Mouse (Mus musculus): Measurements from ENCODE around the gene Fam102b.

DNA sequence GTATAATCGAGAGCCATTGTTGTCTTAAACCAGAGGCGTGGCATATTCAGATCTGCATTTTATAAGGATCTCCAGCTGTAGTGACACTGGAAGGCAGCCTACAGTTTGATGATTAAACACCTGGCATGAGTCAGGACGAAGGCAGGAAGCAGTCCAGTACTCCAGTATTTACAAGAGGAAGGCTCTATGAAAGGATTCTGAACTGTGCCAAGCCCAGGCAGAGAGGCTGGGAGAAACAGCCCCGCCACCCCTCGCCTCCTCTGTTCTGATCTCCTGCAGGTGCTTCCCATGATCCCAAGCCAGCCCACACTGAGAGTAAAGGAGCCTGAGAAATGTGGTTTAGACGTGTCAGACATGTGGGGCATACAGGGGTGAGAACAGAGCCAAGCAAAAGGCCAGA is 3.4 kb upstream of the Fam102b start:
- no peak for TF ChIP-seq CTCF (IDR thresholded peaks at IDR 0.05; ENCODE audit: low read depth)
- TF ChIP-seq EP300 (optimal IDR thresholded peaks at IDR 0.05): no peak
